Mouse (Mus musculus) heart, postnatal 25 days (tissue): Measurements from ENCODE around the gene Zfp472. TPM values are rescaled to one million over a fixed set of nuclear protein-coding genes. Genes with fewer than 3 reads are reported as not detected.

Experiments used
- DNase-seq: peaks from one replicate; pipeline ENCODE4 v3.0.0; 2022; ENCODE audit warnings: low spot score
- intact Hi-C: fragments of 180-260 bp; cut with DNase I; formaldehyde crosslinking; loops from one replicate; pipeline ENCODE4 v1.15.1; 2025
- total RNA-seq, 2 experiments: library from RNA; stranded (reverse); gene quantifications; 2 replicates each; pipeline ENCODE4 v1.2.3; 2021

The Zfp472 gene
- 1 to 10 TPM; 2.4 to 3.0 TPM for total RNA-seq

GRCm38 (mm10) chr17:32965623-32966290 is at the start of gene Zfp472:
Gene Zfp472, plus strand, starts transcription at chr17:32965814.
- intact Hi-C loops, result no loop called here
- peak; percentile 87 for DNase-seq

- intact Hi-C loops, result no loop called here
- no peak for DNase-seq
Measured at GRCm38 (mm10) chr17:32916075-32916474, 49.5 kb upstream of the Zfp472 start.

GRCm38 (mm10) chr17:32917131-32917530 is 48.5 kb upstream of the Zfp472 start, which contains the start of gene Cyp4f14:
Gene Cyp4f14, minus strand, starts transcription at chr17:32917342.
- intact Hi-C loops, result no loop called here
- no peak for DNase-seq

- intact Hi-C loops, result no loop called here
- no peak for DNase-seq
Measured at GRCm38 (mm10) chr17:32919123-32919522, 46.5 kb upstream of the Zfp472 start.

- no peak for DNase-seq
- intact Hi-C loops, result no loop called here
Measured at GRCm38 (mm10) chr17:32923681-32924080, 41.9 kb upstream of the Zfp472 start.

- intact Hi-C loops, result no loop called here
- peak; percentile 48 for DNase-seq
Measured at GRCm38 (mm10) chr17:32924658-32925312, 40.8 kb upstream of the Zfp472 start.

- intact Hi-C loops, result no loop called here
- no peak for DNase-seq
Measured at GRCm38 (mm10) chr17:32927803-32928202, 37.8 kb upstream of the Zfp472 start.

- intact Hi-C loops, result no loop called here
- DNase-seq, result no peak
Measured at GRCm38 (mm10) chr17:32939831-32940230, 25.8 kb upstream of the Zfp472 start.

GRCm38 (mm10) chr17:32943661-32944060 is 22.0 kb upstream of the Zfp472 start:
- DNase-seq, result no peak
- intact Hi-C loops, result no loop called here

GRCm38 (mm10) chr17:32944402-32945035 is 21.1 kb upstream of the Zfp472 start:
- no peak for DNase-seq
- intact Hi-C loops, result loop anchor here (5.0 kb wide), 2 partner anchors 52 to 87 kb away; partner anchors contain the start of gene Zfp870

- DNase-seq, result no peak
- intact Hi-C loops, result loop anchor here (5.0 kb wide), 2 partner anchors 54 to 89 kb away; partner anchors contain the start of gene Zfp870
Measured at GRCm38 (mm10) chr17:32946716-32947115, 18.9 kb upstream of the Zfp472 start.

- intact Hi-C loops, result loop anchor here (5.0 kb wide), 2 partner anchors 55 to 90 kb away; partner anchors contain the start of gene Zfp870
- peak; percentile 97 for DNase-seq
Measured at GRCm38 (mm10) chr17:32947215-32947914, 18.2 kb upstream of the Zfp472 start, which contains the start of gene Cyp4f13. Gene Cyp4f13, minus strand, starts transcription at chr17:32947402.

GRCm38 (mm10) chr17:32950136-32950535 is 15.5 kb upstream of the Zfp472 start:
- no peak for DNase-seq
- intact Hi-C loops, result loop anchor here (2.0 to 5.0 kb wide), 5 partner anchors 45 to 423 kb away; no protein-coding TSS in a partner anchor

GRCm38 (mm10) chr17:32951006-32951405 is 14.6 kb upstream of the Zfp472 start:
- intact Hi-C loops, result loop anchor here (2.0 to 5.0 kb wide), 5 partner anchors 46 to 424 kb away; no protein-coding TSS in a partner anchor
- no peak for DNase-seq

GRCm38 (mm10) chr17:32951441-32951840 is 14.2 kb upstream of the Zfp472 start:
- DNase-seq, result peak; percentile 38
- intact Hi-C loops, result loop anchor here (2.0 to 5.0 kb wide), 5 partner anchors 47 to 424 kb away; no protein-coding TSS in a partner anchor

GRCm38 (mm10) chr17:32965253-32965622 is 376 bp upstream of the Zfp472 start:
- DNase-seq, result no peak
- intact Hi-C loops, result no loop called here

- intact Hi-C loops, result no loop called here
- no peak for DNase-seq
Measured at GRCm38 (mm10) chr17:32981361-32981760, 15.7 kb downstream of the Zfp472 start.

GRCm38 (mm10) chr17:32986301-32986700 is 20.7 kb downstream of the Zfp472 start:
- intact Hi-C loops, result no loop called here
- no peak for DNase-seq

- no peak for DNase-seq
Measured at GRCm38 (mm10) chr17:32991965-32992698, 26.5 kb downstream of the Zfp472 start.

More at GRCm38 (mm10) chr17:32991965-32992698, 26.5 kb downstream of the Zfp472 start:
- intact Hi-C loops, result no loop called here
